Mouse (Mus musculus) limb, embryonic 14.5 days (tissue): ENCODE data around the gene Rdh5. TPM values are rescaled to one million over a fixed set of nuclear protein-coding genes. Genes with fewer than 3 reads are reported as not detected.

Source experiments
- ATAC-seq: fragments of 200-750 bp; cut with Nextera tagmentation; 2 replicates; pipeline ENCODE4 v1.8.0; 2017; ENCODE audit warnings: low read depth, moderate number of reproducible peaks, moderate TSS enrichment; ENCODE audit not compliant: low FRiP score
- DNase-seq: peaks from one replicate; pipeline ENCODE4 v3.0.0-alpha.2; 2015; ENCODE audit warnings: low spot score
- H3K27ac ChIP-seq: fragments of 300-500 bp; sonication (generic); replicated peaks from 2 replicates; pipeline ENCODE4 v1.5.1; 2014; ENCODE audit warnings: low read depth, mild to moderate bottlenecking, low read length, moderate library complexity, mixed read lengths
- H3K27me3 ChIP-seq: fragments of 300-500 bp; sonication (generic); 2 replicates; pipeline ENCODE4 v1.6.1; 2014; ENCODE audit warnings: low read length, mixed read lengths; ENCODE audit not compliant: control insufficient read depth, insufficient read depth
- H3K36me3 ChIP-seq: fragments of 300-500 bp; sonication (generic); 2 replicates; pipeline ENCODE4 v1.6.1; 2014; ENCODE audit warnings: mild to moderate bottlenecking, low read length, moderate library complexity, mixed read lengths; ENCODE audit not compliant: control insufficient read depth, insufficient read depth
- H3K4me1 ChIP-seq: fragments of 300-500 bp; sonication (generic); 2 replicates; pipeline ENCODE4 v1.6.1; 2014; ENCODE audit warnings: antibody characterized with exemption, low read length, mixed read lengths; ENCODE audit not compliant: control insufficient read depth, insufficient read depth
- H3K4me2 ChIP-seq: fragments of 300-500 bp; sonication (generic); replicated peaks from 2 replicates; pipeline ENCODE4 v1.6.1; 2014; ENCODE audit warnings: low read depth, mild to moderate bottlenecking, low read length, moderate library complexity; ENCODE audit not compliant: severe bottlenecking
- H3K4me3 ChIP-seq: fragments of 300-500 bp; sonication (generic); replicated peaks from 2 replicates; pipeline ENCODE4 v1.5.1; 2014; ENCODE audit warnings: low read length
- H3K9ac ChIP-seq: fragments of 300-500 bp; sonication (generic); 2 replicates; pipeline ENCODE4 v1.6.1; 2014; ENCODE audit warnings: mild to moderate bottlenecking, low read depth, low read length, moderate library complexity; ENCODE audit not compliant: severe bottlenecking
- H3K9me3 ChIP-seq: fragments of 300-500 bp; sonication (generic); 2 replicates; pipeline ENCODE4 v1.6.1; 2016; ENCODE audit warnings: low read length; ENCODE audit not compliant: control insufficient read depth
- POLR2A ChIP-seq: fragments of 200-500 bp; IDR thresholded peaks from 2 replicates; pipeline ENCODE4 v1.8.0; 2012; ENCODE audit warnings: inconsistent platforms, mild to moderate bottlenecking, moderate library complexity, borderline replicate concordance; ENCODE audit not compliant: insufficient read depth, insufficient read length; ENCODE audit errors: extremely low read depth
- WGBS: fragments of 180-500 bp; shearing (Covaris S2); extraction: QIAGEN DNeasy Blood & Tissue Kit; methylation state at CpG from one replicate; pipeline ENCODE4 v1.1.7; 2014; 5-methylcytosine and 5-hydroxymethylcytosine counted together
- polyA plus RNA-seq, 2 experiments: library from polyadenylated mRNA; depleted of rRNA in 1 of 2; stranded (reverse) in 1 of 2; unstranded in 1 of 2; fragments of >200 nt; fragmentation: Nextera tagmentation in 1 of 2; extraction: Ambion mirVana in 1 of 2; gene quantifications; 2 replicates each; pipeline versions ENCODE4 v1.2.1 to v1.2.3; 2012 to 2014

Rdh5 gene
- polyA plus RNA-seq, 2 experiments, result 11.8 to 17.9 TPM

DNA sequence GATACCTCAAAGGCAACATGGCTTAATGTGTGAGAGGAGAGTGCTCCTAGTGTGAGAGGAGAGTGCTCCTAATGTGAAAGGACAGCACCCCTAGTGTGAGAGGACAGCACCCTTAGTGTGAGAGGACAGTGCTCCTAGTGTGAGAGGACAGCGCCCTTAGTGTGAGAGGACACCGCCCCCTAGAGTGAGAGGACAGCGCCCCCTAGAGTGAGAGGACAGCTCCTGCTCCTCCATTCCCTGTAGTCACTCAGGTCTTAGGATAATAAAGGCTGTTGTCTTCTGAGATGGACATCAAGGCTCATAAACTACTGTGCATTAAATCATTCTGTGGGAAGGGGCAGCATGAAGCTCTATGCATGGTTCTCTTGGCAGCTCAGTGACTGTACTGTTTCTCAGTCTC lies 23.0 kb upstream of the Rdh5 start:
- no peak for DNase-seq
- H3K27me3 ChIP-seq, result no peaks in the 10 kb centered on the region
- no peaks in the 10 kb centered on the region for H3K36me3 ChIP-seq
- H3K4me1 ChIP-seq, result no peaks in the 10 kb centered on the region
- no peak for TF ChIP-seq POLR2A
- H3K4me2 ChIP-seq, result no peak overlapping the region
- no peak for ATAC-seq
- no peak overlapping the region for H3K4me3 ChIP-seq
- no peak overlapping the region for H3K9ac ChIP-seq
- 17% methylated on average over 3 of the region's 3 CpGs for WGBS
- no peak overlapping the region for H3K27ac ChIP-seq
- no peaks in the 10 kb centered on the region for H3K9me3 ChIP-seq

DNA sequence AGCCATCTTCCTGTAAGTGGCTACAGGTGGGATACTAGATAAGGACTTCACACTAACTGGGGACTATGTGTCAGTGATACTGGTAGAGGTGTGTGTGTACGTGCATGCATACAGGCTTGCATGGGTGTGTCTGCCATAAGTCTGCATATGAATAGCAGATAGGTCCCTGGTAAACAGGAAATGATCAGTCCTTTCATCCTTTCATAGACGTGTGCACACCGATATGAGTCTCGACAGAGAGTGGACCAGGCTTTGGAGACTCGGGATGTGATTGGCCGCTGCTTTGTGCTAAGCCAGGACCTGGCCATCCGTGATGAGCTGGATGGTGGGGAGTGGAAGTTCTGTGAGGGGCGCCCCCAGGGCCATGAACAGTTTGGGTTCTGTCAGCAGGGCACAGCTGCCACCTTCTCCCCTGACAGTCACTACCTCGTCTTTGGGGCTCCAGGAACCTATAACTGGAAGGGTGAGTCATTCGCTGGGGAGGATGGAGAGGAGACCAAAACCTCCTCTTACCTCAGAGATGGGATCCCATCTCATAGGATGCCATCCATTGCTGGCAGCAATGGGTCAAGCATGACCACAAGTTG lies 17.9 kb upstream of the Rdh5 start:
- H3K9me3 ChIP-seq, result no peaks in the 10 kb centered on the region
- ATAC-seq, result no peak
- no peak overlapping the region for H3K4me2 ChIP-seq
- H3K9ac ChIP-seq, result no peak overlapping the region
- WGBS, result 85% methylated on average over 10 of the region's 10 CpGs
- 0 out of 2 replicates have a peak, but pooled peaks cover 7% of the 10 kb centered on the region for H3K27me3 ChIP-seq
- H3K27ac ChIP-seq, result no peak overlapping the region
- H3K4me3 ChIP-seq, result no peak overlapping the region
- TF ChIP-seq POLR2A, result no peak
- no peak for DNase-seq
- no peaks in the 10 kb centered on the region for H3K36me3 ChIP-seq
- H3K4me1 ChIP-seq, result no peaks in the 10 kb centered on the region

DNA sequence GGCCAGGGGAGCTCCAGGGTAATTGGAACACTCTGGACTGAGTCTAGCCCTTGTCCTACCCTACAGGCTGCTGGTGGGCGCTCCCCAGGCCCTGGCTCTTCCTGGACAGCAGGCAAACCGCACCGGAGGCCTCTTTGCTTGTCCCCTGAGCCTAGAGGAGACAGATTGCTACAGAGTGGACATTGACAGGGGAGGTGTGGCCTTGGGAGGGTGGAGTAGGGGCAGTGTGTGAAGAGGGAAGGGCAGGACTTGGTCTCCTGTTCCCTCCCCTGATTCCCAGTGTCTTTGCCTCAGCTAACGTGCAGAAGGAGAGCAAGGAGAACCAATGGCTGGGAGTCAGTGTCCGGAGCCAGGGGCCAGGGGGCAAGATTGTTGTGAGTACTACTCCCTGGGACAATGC lies 16.3 kb upstream of the Rdh5 start:
- Histone ChIP-seq H3K9ac (no peak overlapping the region), H3K4me2 (no peak overlapping the region), H3K36me3 (no peaks in the 10 kb centered on the region), H3K27ac (no peak overlapping the region), H3K27me3 (peaks cover 22% of the 10 kb centered on the region), H3K4me3 (no peak overlapping the region), H3K9me3 (no peaks in the 10 kb centered on the region), H3K4me1 (peaks cover 2% of the 10 kb centered on the region; the same call in 1 of the 2 replicates)
- 68% methylated on average over 5 of the region's 5 CpGs for WGBS
- no peak for TF ChIP-seq POLR2A
- ATAC-seq (no peak), DNase-seq (no peak)

DNA sequence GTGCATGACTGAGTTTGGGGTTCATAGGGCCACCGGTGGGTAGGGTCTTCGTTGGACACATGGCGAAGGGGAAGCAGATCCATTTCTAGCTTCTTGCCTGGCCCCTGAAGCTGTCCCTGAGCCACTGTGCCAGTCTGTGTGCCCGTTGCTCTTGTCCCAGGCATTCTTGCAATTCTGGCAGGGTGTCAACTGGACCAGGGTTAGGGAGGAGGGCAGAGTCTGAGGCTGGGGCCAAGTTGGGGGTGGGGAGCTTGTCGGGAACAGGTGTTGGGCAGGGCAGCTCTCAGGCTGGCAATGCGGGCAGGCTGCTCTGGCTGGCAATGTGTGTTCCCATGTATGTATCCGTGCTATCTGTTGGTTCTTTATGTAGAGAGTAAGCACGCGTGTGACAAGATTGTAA lies 15.8 kb upstream of the Rdh5 start:
- Histone ChIP-seq H3K4me2 (no peak overlapping the region), H3K9ac (no peak overlapping the region), H3K4me1 (peaks cover 3% of the 10 kb centered on the region; the same call in 1 of the 2 replicates), H3K27me3 (peaks cover 27% of the 10 kb centered on the region), H3K27ac (no peak overlapping the region), H3K9me3 (no peaks in the 10 kb centered on the region), H3K4me3 (no peak overlapping the region), H3K36me3 (no peaks in the 10 kb centered on the region)
- 77% methylated on average over 9 of the region's 9 CpGs for WGBS
- no peak for DNase-seq
- no peak for ATAC-seq
- no peak for TF ChIP-seq POLR2A

DNA sequence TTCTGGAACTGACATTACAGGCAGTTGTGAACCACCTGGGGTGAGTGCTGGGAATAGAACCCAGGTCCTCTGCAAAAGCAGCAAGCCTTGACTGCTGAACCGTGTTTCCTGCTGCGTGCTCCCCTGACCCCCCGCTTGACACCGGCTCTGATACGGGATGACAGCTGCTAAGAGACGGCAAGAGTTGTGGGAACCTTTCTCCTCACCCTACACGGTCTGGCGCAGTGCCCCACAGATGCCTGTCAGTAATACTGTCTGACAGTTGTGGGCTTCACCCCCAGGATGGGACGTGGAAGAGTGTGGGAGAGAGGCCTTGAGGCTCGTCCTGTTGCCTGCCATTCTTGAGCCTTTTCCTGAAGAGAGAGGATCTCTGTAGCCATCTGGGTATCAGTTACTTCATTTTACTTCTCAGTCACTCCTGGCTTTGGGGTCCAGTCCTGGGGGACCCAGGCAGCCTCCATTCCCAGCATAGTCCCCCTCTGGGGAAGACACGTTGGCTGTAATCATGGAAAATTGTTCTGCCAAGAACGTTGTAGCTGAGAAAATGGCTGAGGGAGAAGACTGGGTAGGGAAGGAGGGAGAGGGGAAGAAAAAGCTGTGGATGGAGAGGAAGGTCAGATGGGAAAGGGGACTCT lies 15.2 kb upstream of the Rdh5 start:
- no peaks in the 10 kb centered on the region for H3K36me3 ChIP-seq
- H3K27ac ChIP-seq, result no peak overlapping the region
- H3K27me3 ChIP-seq, result peaks cover 33% of the 10 kb centered on the region
- H3K4me3 ChIP-seq, result no peak overlapping the region
- H3K9ac ChIP-seq, result no peak overlapping the region
- no peaks in the 10 kb centered on the region for H3K9me3 ChIP-seq
- no peak overlapping the region for H3K4me2 ChIP-seq
- ATAC-seq (peak; percentile 32; the same call in 1 of the 2 replicates), DNase-seq (no peak)
- 71% methylated on average over 12 of the region's 12 CpGs for WGBS
- peaks cover 3% of the 10 kb centered on the region; the same call in 1 of the 2 replicates for H3K4me1 ChIP-seq
- TF ChIP-seq POLR2A, result no peak
